In the genomic region with DNA sequence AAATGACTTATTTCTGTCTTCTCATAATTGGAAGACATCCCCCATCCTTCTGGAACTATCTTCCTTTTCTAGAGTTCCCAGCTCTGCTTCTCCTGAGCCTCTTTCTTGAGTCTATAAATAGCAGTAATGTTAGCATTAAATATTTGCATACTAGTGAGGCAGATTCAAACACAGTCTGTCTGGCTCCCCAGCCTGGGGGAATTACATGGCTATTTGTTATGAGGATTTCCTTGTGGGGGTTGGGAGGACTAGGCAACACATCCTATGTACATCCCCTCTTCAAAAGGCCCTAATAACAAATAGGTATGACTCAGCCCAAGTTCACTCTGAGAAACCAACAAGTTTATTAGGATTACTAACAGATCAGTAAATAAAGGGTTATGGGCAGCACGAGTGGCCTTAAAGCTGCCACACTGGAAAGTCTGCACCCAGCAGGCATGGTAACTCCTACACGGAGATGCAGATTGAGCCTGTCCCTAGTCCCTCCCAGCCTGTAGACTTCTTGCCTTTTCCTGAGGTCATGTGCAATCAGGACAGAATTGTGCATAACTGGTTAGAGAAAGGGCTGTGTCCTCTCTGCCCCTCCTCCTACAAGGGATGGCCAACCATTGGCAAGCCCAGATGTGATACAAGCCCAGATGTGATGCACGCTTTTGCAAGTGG, we compare ENCODE assay signal across 17 mouse cellular contexts.
DNase-seq lines count a peak whose midpoint lies in the region; ATAC-seq and TF ChIP-seq lines count a peak whose summit lies in the region.
"Had no signal": no experiment of that assay in that cellular context is flagged by ENCODE, and none has a peak within 500 bp of the region (broad histone marks: within the 10 kb centered on the region; RNA-seq: fewer than 3 reads in every experiment).

No protein-coding gene starts in this region.

- ATAC-seq in liver, embryonic 11.5 days (replicated peaks; ENCODE audit: low FRiP score), result no peak
- ATAC-seq in intestine, embryonic 16.5 days, result peak; percentile 58; the same call in 1 of the 2 replicates
- ATAC-seq: activated CD4-positive, CD25-positive, alpha-beta regulatory T cell, adult 4 months; liver, postnatal 0 days; midbrain, embryonic 15.5 days; Patski had no signal

- DNase-seq in heart, adult 18-20 months, result peak; percentile 17 to 18
- DNase-seq in heart, adult 11 months, result no peak
- peak; percentile 10 for DNase-seq in liver, adult 2 months (ENCODE audit: extremely low read depth, low read depth, low spot score)
- no peak for DNase-seq in liver, embryonic 11.5 days (ENCODE audit: low spot score)
- peak; percentile 49 for DNase-seq in CH12.LX (ENCODE audit: extremely low read depth)
- DNase-seq in spleen, adult 18-20 months, result no peak
- DNase-seq: adrenal gland, postnatal 25 days; B cell, adult 2 months; cerebellum, adult 8-10 months; liver, postnatal 0 days; right cerebral cortex, postnatal 4 days had no signal

- no peaks in the 10 kb centered on the region for H3K79me2 ChIP-seq in liver, adult 2 months (ENCODE audit: control insufficient read depth, insufficient read depth, low read length)
- H3K79me2 ChIP-seq in CH12.LX (replicated peaks; ENCODE audit: control insufficient read depth, extremely low read depth, insufficient read depth, poor library complexity, severe bottlenecking), result no peaks in the 10 kb centered on the region

- dilution Hi-C loops in CH12.LX (cut with MboI; ENCODE audit: extremely low pct_ligation_motif_present, extremely low pct_unique_long_range_greater_than_20kb, low sequenced_read_pairs), result no loop called here

- TF ChIP-seq CTCF in liver, adult 2 months (IDR thresholded peaks at IDR 0.05; ENCODE audit: low read depth, low read length), result no peak
- no peak for TF ChIP-seq CTCF in CH12.LX (conservative IDR thresholded peaks at IDR 0.05 in 1 of 2, IDR thresholded peaks at IDR 0.05 in 1 of 2; ENCODE audit: low read depth in 2 of 2, low read length in 2 of 2)

- no peaks in the 10 kb centered on the region for H3K27me3 ChIP-seq in liver, adult 2 months (ENCODE audit: control insufficient read depth, insufficient read depth, low read length)
- H3K27me3 ChIP-seq in liver, embryonic 11.5 days (replicated peaks; ENCODE audit: control insufficient read depth, insufficient read depth, low read length), result no peaks in the 10 kb centered on the region
- H3K27me3 ChIP-seq in CH12.LX (replicated peaks), result peaks cover 6% of the 10 kb centered on the region
- no peaks in the 10 kb centered on the region for H3K27me3 ChIP-seq in intestine, embryonic 16.5 days (replicated peaks; ENCODE audit: control insufficient read depth, insufficient read depth, low read length)

- H3K4me2 ChIP-seq in liver, embryonic 11.5 days, result no peak overlapping the region
- peak overlapping the region; percentile 14; the same call in 1 of the 2 replicates for H3K4me2 ChIP-seq in CH12.LX (ENCODE audit: insufficient read depth, low read depth, poor library complexity, severe bottlenecking)
- H3K4me2 ChIP-seq in intestine, embryonic 16.5 days (ENCODE audit: low read depth, low read length), result no peak overlapping the region
- H3K4me2 ChIP-seq: embryonic facial prominence, embryonic 15.5 days; midbrain, embryonic 15.5 days had no signal

- WGBS in liver, adult 2 months, result 55% methylated on average over 3 of the region's 3 CpGs
- 74% methylated on average over 3 of the region's 3 CpGs for WGBS in liver, embryonic 11.5 days
- 35% methylated on average over 3 of the region's 3 CpGs for WGBS in intestine, embryonic 16.5 days

- no peaks in the 10 kb centered on the region for H3K4me1 ChIP-seq in liver, adult 2 months (ENCODE audit: control insufficient read depth, insufficient read depth, low read length)
- H3K4me1 ChIP-seq in liver, embryonic 11.5 days (replicated peaks; ENCODE audit: control insufficient read depth, insufficient read depth, low read length), result no peaks in the 10 kb centered on the region
- peaks cover 16 to 57% of the 10 kb centered on the region in 2 experiments for H3K4me1 ChIP-seq in CH12.LX (ENCODE audit: control insufficient read depth in 1 of 2, insufficient read depth in 2 of 2)
- H3K4me1 ChIP-seq in intestine, embryonic 16.5 days (ENCODE audit: control insufficient read depth, insufficient read depth, low read length), result peaks cover 23% of the 10 kb centered on the region

- in situ Hi-C loops in CH12.LX (cut with MboI; ENCODE audit: low pct_ligation_motif_present, low pct_unique_long_range_greater_than_20kb, low sequenced_read_pairs), result no loop called here

- no peak overlapping the region for H3K4me3 ChIP-seq in liver, adult 2 months (ENCODE audit: insufficient read depth, low read depth, low read length)
- no peak overlapping the region for H3K4me3 ChIP-seq in liver, embryonic 11.5 days (ENCODE audit: low read depth, low read length)
- H3K4me3 ChIP-seq in CH12.LX (replicated peaks in 1 of 3; ENCODE audit: low read depth in 2 of 3, low read length in 2 of 3, poor library complexity in 1 of 3), result no peak overlapping the region
- no peak overlapping the region for H3K4me3 ChIP-seq in intestine, embryonic 16.5 days (ENCODE audit: low read length)
- H3K4me3 ChIP-seq: embryonic facial prominence, embryonic 15.5 days; forebrain, embryonic 10.5 days; midbrain, embryonic 15.5 days had no signal

- no peak for TF ChIP-seq EP300 in CH12.LX (IDR thresholded peaks at IDR 0.05; ENCODE audit: low read length)

- no peaks in the 10 kb centered on the region for H3K36me3 ChIP-seq in liver, adult 2 months (ENCODE audit: control insufficient read depth, insufficient read depth, low read length)
- H3K36me3 ChIP-seq in liver, embryonic 11.5 days (ENCODE audit: control insufficient read depth, insufficient read depth, low read length), result no peaks in the 10 kb centered on the region
- H3K36me3 ChIP-seq in CH12.LX (replicated peaks in 1 of 2; ENCODE audit: control insufficient read depth in 1 of 2, insufficient read depth in 1 of 2, low read length in 1 of 2), result no peaks in the 10 kb centered on the region
- H3K36me3 ChIP-seq in intestine, embryonic 16.5 days (ENCODE audit: control insufficient read depth, insufficient read depth, low read length), result no peaks in the 10 kb centered on the region
- H3K36me3 ChIP-seq: embryonic facial prominence, embryonic 15.5 days; forebrain, embryonic 10.5 days; midbrain, embryonic 15.5 days had no signal

- TF ChIP-seq POLR2A in liver, adult 2 months (IDR thresholded peaks at IDR 0.05; ENCODE audit: extremely low read depth, insufficient read depth, low read length), result no peak
- no peak for TF ChIP-seq POLR2A in CH12.LX (IDR thresholded peaks at IDR 0.05; ENCODE audit: low read depth, low read length)

- H3K9me3 ChIP-seq in liver, embryonic 11.5 days (ENCODE audit: control insufficient read depth, low read length), result no peaks in the 10 kb centered on the region
- H3K9me3 ChIP-seq in CH12.LX (replicated peaks; ENCODE audit: low read length), result no peaks in the 10 kb centered on the region
- no peaks in the 10 kb centered on the region for H3K9me3 ChIP-seq in intestine, embryonic 16.5 days (ENCODE audit: control insufficient read depth, low read length)
- H3K9me3 ChIP-seq: embryonic facial prominence, embryonic 15.5 days; forebrain, embryonic 10.5 days; midbrain, embryonic 15.5 days had no signal

- no peak for TF ChIP-seq RAD21 in CH12.LX (IDR thresholded peaks at IDR 0.05; ENCODE audit: low read depth, low read length)

- no peak overlapping the region for H3K9ac ChIP-seq in liver, adult 2 months (ENCODE audit: low read depth, low read length)
- H3K9ac ChIP-seq in liver, embryonic 11.5 days (ENCODE audit: low read depth, low read length), result no peak overlapping the region
- H3K9ac ChIP-seq in CH12.LX (ENCODE audit: insufficient read depth, low read depth), result no peak overlapping the region
- H3K9ac ChIP-seq in intestine, embryonic 16.5 days (ENCODE audit: low read depth, low read length), result no peak overlapping the region
- H3K9ac ChIP-seq: embryonic facial prominence, embryonic 15.5 days; liver, postnatal 0 days; midbrain, embryonic 15.5 days had no signal

- H3K27ac ChIP-seq in liver, adult 2 months (replicated peaks; ENCODE audit: insufficient read depth, low read depth, low read length), result no peak overlapping the region
- H3K27ac ChIP-seq in liver, embryonic 11.5 days (ENCODE audit: low read depth, low read length), result no peak overlapping the region
- H3K27ac ChIP-seq in CH12.LX (ENCODE audit: insufficient read depth, low read depth), result no peak overlapping the region
- H3K27ac ChIP-seq in intestine, embryonic 16.5 days (ENCODE audit: low read length), result peak overlapping the region; percentile 17; the same call in 1 of the 2 replicates
- H3K27ac ChIP-seq: embryonic facial prominence, embryonic 15.5 days; forebrain, embryonic 10.5 days; midbrain, embryonic 15.5 days had no signal

TF ChIP-seq in CH12.LX, 34 proteins besides CTCF, POLR2A, EP300 and RAD21:
- TF ChIP-seq ZC3H11A (IDR thresholded peaks at IDR 0.05; ENCODE audit: low read depth, low read length), result no peak
- TF ChIP-seq MEF2A (IDR thresholded peaks at IDR 0.05; ENCODE audit: borderline replicate concordance, low read depth, low read length), result 0 out of 2 replicates have a peak, but pooled peaks have one; percentile 26
- peak; percentile 19; the same call in 1 of the 2 replicates for TF ChIP-seq BHLHE40 (IDR thresholded peaks at IDR 0.05; ENCODE audit: low read depth, low read length)

Comparison
In these comparisons a context has a peak if more than half of its experiments do, and no peak if none do; other contexts are left out.
1. DNase-seq: peak in heart, adult 18-20 months (2 of 2), liver, adult 2 months (single experiment) and CH12.LX (single experiment); none in heart, adult 11 months (single experiment), liver, embryonic 11.5 days (single experiment) and spleen, adult 18-20 months (0 of 2).